Mouse (Mus musculus) right cerebral cortex, adult 18-20 months (tissue): ENCODE measurements around the gene Ms4a3.

ENCODE experiments used
- DNase-seq: peaks from one replicate; pipeline ENCODE4 v3.0.0; 2022; ENCODE audit warnings: mixed read lengths

Ms4a3 gene

DNA sequence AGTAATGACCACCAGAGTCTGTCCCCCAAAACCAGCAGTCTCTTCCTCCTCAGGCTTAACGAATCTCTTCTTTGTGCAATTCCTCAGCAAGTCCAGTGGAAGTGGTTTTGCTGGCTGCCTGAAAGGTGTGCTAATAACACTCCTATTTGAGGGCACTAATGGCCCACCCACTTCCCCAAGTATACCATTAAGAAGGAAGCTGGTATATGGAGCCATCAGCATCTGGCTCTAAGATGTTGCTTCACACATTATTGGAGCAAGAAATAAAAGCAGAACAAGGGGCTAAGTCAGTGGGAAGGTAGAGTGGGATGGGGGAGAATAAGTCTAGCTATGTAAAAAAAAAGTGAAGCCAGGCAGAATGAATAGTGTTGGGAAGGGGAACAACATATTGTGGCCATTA, at the start of gene Ms4a3:
TSS of gene Ms4a3 (minus strand) at position 120 of the 400 bp plus-strand sequence.
- DNase-seq = no peak

GRCm38 (mm10) chr19:11661562-11661961, 20.9 kb upstream of the Ms4a3 start:
- DNase-seq = no peak

DNA sequence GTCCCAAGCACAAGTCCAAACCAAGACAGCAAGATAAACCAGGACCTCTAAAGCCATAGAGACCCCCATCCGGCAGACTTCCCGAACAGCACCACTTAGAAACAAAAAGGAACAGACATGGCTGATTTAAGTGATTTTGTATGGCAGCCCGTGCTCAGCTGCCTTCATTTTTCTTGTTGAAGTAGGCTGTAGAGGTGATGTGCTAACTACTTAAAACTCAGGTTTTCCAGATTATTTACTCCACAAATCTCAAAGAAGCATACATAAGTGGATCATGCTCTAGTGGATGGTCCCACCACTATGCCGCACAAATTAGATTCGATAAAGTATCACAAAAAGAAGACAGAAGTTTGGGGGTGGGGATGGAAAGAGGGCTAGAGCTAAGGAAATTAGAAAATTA, 19.8 kb upstream of the Ms4a3 start, which contains the start of gene Oosp2:
TSS of gene Oosp2 (minus strand) at position 101 of the 400 bp plus-strand sequence.
- DNase-seq = no peak

- DNase-seq = no peak
Observed at GRCm38 (mm10) chr19:11659142-11659541, 18.5 kb upstream of the Ms4a3 start.

DNA sequence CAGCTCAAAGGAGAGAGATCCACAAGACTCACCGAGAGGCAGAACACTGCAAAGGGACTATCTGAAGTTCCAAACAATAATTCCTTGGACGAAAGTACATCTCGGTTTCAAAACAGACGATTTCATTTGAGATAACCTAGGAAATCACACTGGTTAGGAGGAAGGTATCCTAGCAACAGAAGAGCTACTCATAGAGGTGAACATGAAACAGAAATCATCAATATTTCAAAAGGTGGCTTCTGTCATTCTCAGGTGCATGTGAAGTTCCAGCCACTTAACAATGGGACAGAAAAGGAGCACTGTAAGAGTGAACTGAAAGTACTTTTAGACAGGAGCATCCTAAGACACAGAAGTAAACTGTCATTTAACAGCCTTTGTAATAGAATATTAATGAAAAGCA, 8.9 kb upstream of the Ms4a3 start:
- no peak for DNase-seq

DNA sequence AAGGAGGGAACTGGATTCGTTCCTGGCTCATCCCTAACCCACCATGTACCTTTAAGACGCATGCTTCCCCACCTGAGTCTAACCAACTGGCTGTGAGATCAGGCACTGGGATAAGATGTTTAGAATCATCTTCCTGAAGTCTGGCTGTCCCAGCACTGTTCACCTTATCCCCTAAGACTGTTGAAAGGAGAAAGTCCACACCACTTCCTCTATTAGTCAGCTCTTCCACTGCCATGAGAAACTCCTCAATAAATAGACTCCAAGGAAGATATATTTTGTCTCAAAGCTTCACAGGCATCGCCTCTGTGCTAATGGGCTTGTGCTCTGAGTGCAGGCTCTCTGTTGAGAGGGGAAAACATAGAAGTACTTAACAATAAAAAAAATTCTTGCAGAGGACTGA, 5.5 kb upstream of the Ms4a3 start:
- DNase-seq = no peak

GRCm38 (mm10) chr19:11639038-11639437, 1.6 kb downstream of the Ms4a3 start:
- DNase-seq = no peak

- no peak for DNase-seq
Observed at GRCm38 (mm10) chr19:11635572-11635971, 5.1 kb downstream of the Ms4a3 start.

DNA sequence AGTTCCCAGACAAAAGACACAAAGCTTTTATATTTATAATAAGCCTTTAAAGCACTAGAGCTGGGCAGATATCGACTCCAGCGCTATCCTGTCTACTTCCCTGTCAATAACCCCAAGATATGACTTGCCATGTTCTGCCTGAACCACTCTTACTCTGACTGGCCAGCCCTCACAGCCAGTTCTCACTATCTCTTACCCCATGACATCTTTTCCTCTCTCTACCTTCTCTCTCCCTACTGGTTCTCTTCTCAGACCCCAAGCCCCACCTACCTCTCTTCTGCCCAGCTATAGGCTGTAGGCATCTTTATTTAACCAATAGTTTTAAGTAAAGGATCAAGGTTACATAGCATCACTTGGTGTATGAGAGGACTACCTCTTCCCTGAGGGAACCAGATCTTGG, 6.3 kb downstream of the Ms4a3 start:
- DNase-seq = no peak

DNA sequence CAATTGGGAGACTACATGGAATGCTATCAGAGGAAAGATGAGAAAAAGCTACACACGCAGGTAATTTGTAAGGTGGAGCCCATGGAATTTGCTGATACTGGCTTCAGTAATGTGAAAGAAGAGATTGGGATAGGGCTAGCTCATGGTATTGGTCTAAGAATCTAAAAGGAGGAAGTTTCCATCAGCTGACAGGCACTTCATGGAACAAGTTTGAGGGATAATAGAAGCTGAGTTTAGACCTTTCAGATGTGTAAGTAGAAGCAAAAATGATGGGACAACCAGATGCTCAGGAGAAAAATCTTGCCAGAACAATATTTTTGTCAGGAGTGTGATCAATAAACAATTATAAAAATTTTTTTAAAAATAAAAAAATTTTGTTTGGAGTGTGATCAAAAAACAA, 6.9 kb downstream of the Ms4a3 start:
- DNase-seq = no peak

DNA sequence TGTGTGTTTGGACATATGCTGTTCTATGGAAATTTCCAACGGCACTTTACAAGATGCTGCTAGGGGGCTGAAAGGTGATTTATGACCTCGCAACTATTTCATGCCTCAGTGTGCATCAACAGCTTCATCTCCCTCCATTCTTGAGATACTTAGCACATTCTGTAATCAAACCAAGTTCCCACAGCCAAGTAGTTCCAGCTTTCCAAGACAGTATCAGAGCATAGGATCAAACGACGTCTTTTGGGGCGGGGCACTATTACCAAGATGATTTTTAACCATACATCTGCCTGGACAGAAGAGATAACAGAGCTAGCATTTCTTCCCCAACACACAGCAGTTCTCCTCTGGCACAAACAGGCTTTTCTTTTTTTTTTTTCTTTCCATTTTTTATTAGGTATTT, 15.4 kb downstream of the Ms4a3 start:
- DNase-seq = no peak

- no peak for DNase-seq
Observed at GRCm38 (mm10) chr19:11624800-11625199, 15.9 kb downstream of the Ms4a3 start.

- no peak for DNase-seq
Observed at GRCm38 (mm10) chr19:11623551-11623950, 17.1 kb downstream of the Ms4a3 start, which contains the start of gene Ms4a2. Gene Ms4a2 (minus strand): TSS chr19:11623719.

DNA sequence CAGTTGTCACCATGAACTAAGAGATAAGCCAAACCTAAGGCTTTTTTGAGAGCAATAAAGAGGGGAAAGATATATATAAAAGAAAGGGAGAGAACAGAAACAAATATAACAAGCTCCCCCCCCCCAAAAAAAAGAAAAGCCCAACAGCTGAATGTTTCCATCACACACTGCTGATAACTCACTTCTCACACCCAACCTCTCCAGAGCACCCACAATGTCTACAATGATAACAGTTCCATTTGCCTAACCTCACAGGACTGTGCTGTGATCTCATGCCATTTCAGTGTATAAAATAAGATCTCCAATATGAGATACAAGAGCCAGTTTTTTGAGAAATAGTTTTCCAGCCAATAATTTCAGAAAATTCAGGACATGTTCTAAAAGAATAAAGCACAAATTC, 22.7 kb downstream of the Ms4a3 start:
- no peak for DNase-seq

DNA sequence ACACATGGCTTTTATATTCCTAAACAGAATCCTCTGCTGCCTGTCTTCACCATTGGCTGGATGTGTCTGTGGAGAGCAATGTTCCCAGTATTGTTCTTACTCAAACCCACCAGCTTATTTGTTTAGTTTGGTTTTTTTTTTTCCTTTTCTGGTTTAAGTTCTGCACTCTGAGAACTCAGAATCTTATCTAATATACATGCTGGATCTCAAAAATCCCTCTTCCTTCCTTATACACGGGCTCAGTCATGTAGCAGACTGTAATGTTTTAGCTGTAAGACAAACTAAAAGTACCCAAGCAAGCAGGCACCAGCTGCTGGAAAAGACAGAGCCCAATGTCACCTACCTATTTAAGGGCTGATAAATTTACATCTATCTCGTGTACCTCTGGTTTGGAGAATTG, 25.8 kb downstream of the Ms4a3 start:
- DNase-seq = no peak

DNA sequence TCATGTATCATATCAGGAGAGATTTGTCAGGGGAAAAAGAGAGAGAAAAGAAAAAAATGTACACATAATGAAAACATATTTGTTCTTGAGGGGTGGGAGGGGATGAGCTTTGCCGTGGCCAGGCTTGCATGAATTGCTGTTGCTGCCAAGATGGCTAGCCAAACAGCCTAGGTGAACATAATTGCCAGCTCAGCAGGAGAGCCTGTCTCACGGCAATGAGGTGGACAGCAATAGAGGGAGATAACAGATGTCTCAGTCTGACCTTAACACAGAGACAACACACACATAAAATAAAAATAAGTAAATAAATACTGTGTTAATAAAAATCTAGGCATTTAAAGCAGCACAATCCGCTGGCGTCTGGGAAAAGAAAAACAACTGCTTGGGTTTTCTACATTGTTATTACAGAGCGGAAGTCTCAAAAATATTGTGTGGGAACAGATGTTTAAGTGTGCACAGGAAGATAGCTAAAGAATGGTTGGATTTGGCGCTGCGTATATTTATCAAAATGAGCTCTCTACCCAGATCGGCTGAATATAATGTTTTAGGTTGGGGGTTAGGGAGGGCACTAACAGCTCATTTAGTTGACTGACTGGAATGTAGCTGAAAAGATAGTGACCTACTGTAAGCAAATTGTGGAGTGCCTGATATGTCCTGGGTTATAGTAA, 26.7 kb downstream of the Ms4a3 start:
- no peak for DNase-seq

GRCm38 (mm10) chr19:11613084-11613483, 27.6 kb downstream of the Ms4a3 start:
- no peak for DNase-seq

DNA sequence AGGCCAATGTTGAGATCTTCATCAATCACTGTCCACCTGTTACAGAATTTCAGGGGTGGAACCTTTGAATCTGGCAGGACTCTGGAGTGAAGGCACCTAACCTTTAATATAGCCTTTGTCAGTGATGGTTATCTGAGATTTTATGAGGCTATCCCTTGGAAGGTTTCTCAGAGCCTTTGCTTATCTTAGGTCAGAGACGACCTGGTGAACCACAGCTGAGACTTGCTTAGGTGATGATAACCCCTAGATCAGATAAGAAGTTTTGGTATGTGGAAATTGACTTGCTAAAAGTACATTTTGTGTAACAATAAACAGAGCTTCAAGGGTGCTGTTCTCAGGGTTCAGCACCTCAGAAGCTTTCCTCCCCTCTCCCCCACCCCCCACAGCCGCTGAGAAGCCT, 28.4 kb downstream of the Ms4a3 start:
- DNase-seq = no peak

- peak; percentile 23 for DNase-seq
Observed at GRCm38 (mm10) chr19:11611541-11611945, 29.1 kb downstream of the Ms4a3 start.

DNA sequence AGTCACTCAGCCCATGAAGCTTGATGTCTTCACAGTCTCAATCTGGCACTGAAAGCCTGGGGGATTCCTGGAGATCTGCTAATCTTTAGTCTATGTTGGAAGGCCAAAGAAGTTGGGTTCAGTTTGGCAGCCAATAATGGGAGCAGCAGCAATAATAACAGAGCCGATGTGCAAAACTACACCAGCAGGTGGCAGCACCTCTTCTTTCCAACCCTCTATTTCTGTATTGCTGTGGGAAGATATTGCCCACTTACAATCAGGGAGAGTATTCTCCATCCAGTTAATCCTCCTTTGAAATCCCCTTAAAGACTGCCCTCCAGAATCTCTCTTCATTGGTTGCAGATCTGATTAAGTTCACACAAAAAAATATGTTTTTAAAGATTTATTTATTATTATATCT, 32.5 kb downstream of the Ms4a3 start:
- DNase-seq = no peak

- no peak for DNase-seq
Observed at GRCm38 (mm10) chr19:11604603-11605002, 36.0 kb downstream of the Ms4a3 start, which contains the start of gene Ms4a6d. Gene Ms4a6d (minus strand): TSS chr19:11604849.

- peak; percentile 24 for DNase-seq
Observed at GRCm38 (mm10) chr19:11602026-11602425, 38.6 kb downstream of the Ms4a3 start.

GRCm38 (mm10) chr19:11601349-11601748, 39.3 kb downstream of the Ms4a3 start:
- no peak for DNase-seq

GRCm38 (mm10) chr19:11589891-11590449, 50.7 kb downstream of the Ms4a3 start:
- DNase-seq = no peak

- DNase-seq = no peak
Observed at GRCm38 (mm10) chr19:11589205-11589604, 51.4 kb downstream of the Ms4a3 start.
